Comparison of ENCODE assay signal across 15 mouse cellular contexts in the genomic region with DNA sequence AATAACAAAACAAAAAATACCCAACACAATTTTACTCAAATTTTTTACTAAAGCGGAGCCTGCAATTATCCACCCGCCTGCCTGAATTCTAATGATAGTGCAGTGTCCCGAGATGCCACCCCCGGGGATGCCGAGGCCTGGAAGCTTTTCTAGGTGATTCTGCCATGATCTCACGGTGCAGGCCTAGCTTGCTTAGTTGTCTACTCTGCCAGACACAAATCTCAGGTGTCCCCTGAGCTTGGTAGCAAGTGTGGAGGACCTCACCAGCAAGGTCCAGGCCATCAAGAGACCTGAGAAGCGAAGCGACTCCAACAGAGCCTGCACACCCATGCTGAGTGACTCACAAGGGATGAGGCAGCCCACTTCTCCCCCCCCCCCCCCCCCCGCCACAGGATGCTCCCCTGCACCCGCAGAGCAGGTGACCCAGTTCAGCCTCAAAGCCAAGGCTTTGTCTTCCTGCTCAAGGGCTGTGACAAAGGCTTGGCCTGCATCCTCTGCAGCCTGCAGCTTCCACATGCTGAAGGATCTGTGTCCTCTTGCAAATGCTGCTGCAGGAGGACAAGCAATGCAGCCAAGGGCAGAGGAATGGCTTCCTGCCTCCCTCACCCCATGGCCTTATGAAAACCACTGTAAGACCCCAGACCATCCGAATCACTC. TPM values are rescaled to one million over a fixed set of nuclear protein-coding genes. Genes with fewer than 3 reads are reported as not detected.
DNase-seq lines count a peak whose midpoint lies in the region; TF ChIP-seq lines count a peak whose summit lies in the region.
"Had no signal": no experiment of that assay in that cellular context is flagged by ENCODE, and none has a peak within 500 bp of the region (broad histone marks: within the 10 kb centered on the region; RNA-seq: fewer than 3 reads in every experiment).

No protein-coding gene starts in this region.

- TF ChIP-seq CTCF in bone marrow, adult 2 months (IDR thresholded peaks at IDR 0.05; ENCODE audit: control insufficient read depth, insufficient read depth, low read length) = no peak
- no peak for TF ChIP-seq CTCF in thymus, adult 2 months (IDR thresholded peaks at IDR 0.05; ENCODE audit: borderline replicate concordance, control insufficient read depth, extremely low read depth, insufficient read depth, low read length, poor library complexity)
- no peak for TF ChIP-seq CTCF in lung, adult 2 months (IDR thresholded peaks at IDR 0.05; ENCODE audit: insufficient read depth, low read length)

- H3K4me3 ChIP-seq in bone marrow, adult 2 months (replicated peaks; ENCODE audit: control insufficient read depth, low read depth, low read length) = no peak overlapping the region
- H3K4me3 ChIP-seq in thymus, adult 2 months (ENCODE audit: control insufficient read depth, insufficient read depth, low read length) = no peak overlapping the region
- no peak overlapping the region for H3K4me3 ChIP-seq in lung, adult 2 months (replicated peaks; ENCODE audit: extremely low read depth, low read depth, low read length)
- H3K4me3 ChIP-seq: erythroblast, embryonic 14.5 days; intestine, embryonic 15.5 days; lung, embryonic 15.5 days; stomach, embryonic 15.5 days had no signal

- H3K36me3 ChIP-seq in thymus, adult 2 months (ENCODE audit: control insufficient read depth, insufficient read depth, low read length) = no peaks in the 10 kb centered on the region
- H3K36me3 ChIP-seq: intestine, embryonic 15.5 days; lung, embryonic 15.5 days; stomach, embryonic 15.5 days had no signal

- H3K4me1 ChIP-seq in bone marrow, adult 2 months (ENCODE audit: control insufficient read depth, insufficient read depth, low read length) = peaks cover 8% of the 10 kb centered on the region
- H3K4me1 ChIP-seq in thymus, adult 2 months (replicated peaks; ENCODE audit: control insufficient read depth, insufficient read depth, low read length) = peaks cover 49% of the 10 kb centered on the region
- 0 out of 2 replicates have a peak, but pooled peaks cover 3% of the 10 kb centered on the region for H3K4me1 ChIP-seq in lung, adult 2 months (ENCODE audit: control insufficient read depth, insufficient read depth, low read length)
- H3K4me1 ChIP-seq: lung, embryonic 15.5 days; stomach, embryonic 15.5 days had no signal

- no peaks in the 10 kb centered on the region for H3K27me3 ChIP-seq in thymus, adult 2 months (ENCODE audit: control insufficient read depth, insufficient read depth, low read length)
- H3K27me3 ChIP-seq: intestine, embryonic 15.5 days; stomach, embryonic 15.5 days had no signal

- peak; percentile 48 for DNase-seq in cerebellum, adult 8-10 months
- no peak for DNase-seq in cerebellum, adult 9-10 months
- DNase-seq in CD4-positive helper T cell, adult 2 months (ENCODE audit: low read depth, low spot score) = peak; percentile 77
- peak; percentile 60 for DNase-seq in thymus, adult 2 months
- no peak for DNase-seq in frontal cortex, postnatal 36 days (ENCODE audit: low spot score in 2 of 2)
- DNase-seq in lung, adult 2 months = no peak
- DNase-seq in heart, postnatal 36 days = no peak
- DNase-seq: gastrocnemius, postnatal 36 days; midbrain, embryonic 14.5 days had no signal

- peak overlapping the region; percentile 5; the same call in 1 of the 2 replicates for H3K27ac ChIP-seq in bone marrow, adult 2 months (ENCODE audit: control insufficient read depth, insufficient read depth, low read depth, low read length, poor library complexity)
- peak overlapping the region; percentile 84 for H3K27ac ChIP-seq in thymus, adult 2 months (ENCODE audit: control insufficient read depth, insufficient read depth, low read length)
- H3K27ac ChIP-seq: intestine, embryonic 15.5 days; kidney, postnatal 0 days; lung, embryonic 15.5 days; stomach, embryonic 15.5 days had no signal

- no peak for TF ChIP-seq POLR2A in bone marrow, adult 2 months (IDR thresholded peaks at IDR 0.05; ENCODE audit: borderline replicate concordance, control insufficient read depth, low read depth, low read length)
- TF ChIP-seq POLR2A in thymus, adult 2 months (IDR thresholded peaks at IDR 0.05; ENCODE audit: control insufficient read depth, extremely low read depth, insufficient read depth, low read length, poor library complexity) = peak; percentile 19; the same call in 1 of the 2 replicates
- no peak for TF ChIP-seq POLR2A in lung, adult 2 months (IDR thresholded peaks at IDR 0.05; ENCODE audit: borderline replicate concordance, extremely low read depth, low read depth, low read length)

- intact Hi-C loops in heart, postnatal 36 days (cut with DNase I) = no loop called here

- WGBS in bone marrow, adult 2 months = 71% methylated on average over 11 of the region's 11 CpGs
- 57% methylated on average over 11 of the region's 11 CpGs for WGBS in thymus, adult 2 months
- WGBS in lung, adult 2 months = 64% methylated on average over 11 of the region's 11 CpGs

RNA-seq across cellular contexts. Expression of gene Camk2b, which starts 48.5 kb away (rescaled TPM):
- 1.4 and 5.1 TPM in 2 replicates for polyA plus RNA-seq in bone marrow, adult 2 months (2011; ENCODE audit: insufficient read depth, insufficient read length, low replicate concordance, missing spikeins)
- 6.0 and 9.0 TPM in 2 replicates for polyA plus RNA-seq in thymus, adult 2 months (2012; rRNA removed)
- polyA plus RNA-seq in lung, adult 2 months (2012; rRNA removed) = 13.8 and 17.8 TPM in 2 replicates
- total RNA-seq in heart, postnatal 36 days (2021) = 1 to 10 TPM; 6.0 to 8.1 TPM
- polyA plus RNA-seq: erythroblast, embryonic 14.5 days had no signal

Comparison
In these comparisons a context has a peak if more than half of its experiments do, and no peak if none do; other contexts are left out.
1. DNase-seq: peak in cerebellum, adult 8-10 months (single experiment), CD4-positive helper T cell, adult 2 months (single experiment) and thymus, adult 2 months (single experiment); none in cerebellum, adult 9-10 months (single experiment), frontal cortex, postnatal 36 days (0 of 2), lung, adult 2 months (single experiment) and heart, postnatal 36 days (0 of 2).